Comparison of ENCODE assay signal across 8 mouse cellular contexts in genomic region chr4:134245148-134245843, GRCm38 (mm10). TPM values are rescaled to one million over a fixed set of nuclear protein-coding genes. Genes with fewer than 3 reads are reported as not detected.
DNase-seq lines count a peak whose midpoint lies in the region; ATAC-seq lines count a peak whose summit lies in the region.

Gene Zfp593 (minus strand): TSS chr4:134245592.

- intact Hi-C loops in left cerebral cortex, postnatal 10 days (cut with DNase I), result no loop called here

- DNase-seq in adipocyte (ENCODE audit: low spot score), result peak; percentile 89
- DNase-seq in embryo, embryonic 10 days (ENCODE audit: low spot score), result peak; percentile 95
- peak; percentile 98 for DNase-seq in gastrocnemius, postnatal 10 days
- DNase-seq in left cerebral cortex, postnatal 10 days (ENCODE audit: extremely low spot score in 1 of 2, low spot score in 2 of 2), result peak; percentile 93 to 96
- peak; percentile 94 for DNase-seq in right cerebral cortex, postnatal 25 days
- peak; percentile 90 to 97 for DNase-seq in urinary bladder, postnatal 4 days (ENCODE audit: low spot score in 2 of 2)

- ATAC-seq in inflammation-experienced regulatory T-cells, adult 6 months, result peak; percentile 95
- peak; percentile 84 for ATAC-seq in megakaryocyte-erythroid progenitor cell, adult 5-6 weeks (replicated peaks; ENCODE audit: low FRiP score, low TSS enrichment, poor library complexity, severe bottlenecking)

RNA-seq across cellular contexts. Expression of gene Zfp593, which starts in this region (rescaled TPM):
- 1 to 10 TPM; 3.4 to 4.3 TPM for total RNA-seq in gastrocnemius, postnatal 10 days (2021)
- 1 to 10 TPM; 4.7 to 6.4 (median 4.9) TPM for polyA plus RNA-seq in inflammation-experienced regulatory T-cells, adult 6 months (2017; shearing (Covaris generic))
- 10 to 100 TPM; 13.4 to 13.7 TPM for total RNA-seq in left cerebral cortex, postnatal 10 days (2021)
- total RNA-seq in megakaryocyte-erythroid progenitor cell, adult 5-6 weeks (2014; fragmentation: Nextera tagmentation), result 18.2 and 20.3 TPM in 2 replicates
- total RNA-seq in megakaryocyte-erythroid progenitor cell, adult 5-6 weeks (2017), result 14.9 and 15.2 TPM in 2 replicates

Comparison
In these comparisons a context has a peak if more than half of its experiments do, and no peak if none do; other contexts are left out.
1. Peak in every context shown above with its lines: DNase-seq and ATAC-seq.